Mouse (Mus musculus) liver, embryonic 14.5 days (tissue): ENCODE measurements at regions not wholly inside any gene's neighbourhood (a gene's known extent, or its start where the extent isn't known, plus 50 kb on each side); places are given as distances from the start of the nearest gene placed in this dataset.

ENCODE experiments used
- ATAC-seq: fragments of 200-750 bp; cut with Nextera tagmentation; 2 replicates; pipeline ENCODE4 v1.8.0; 2017; ENCODE audit warnings: moderate number of reproducible peaks, mild to moderate bottlenecking, moderate library complexity; ENCODE audit not compliant: insufficient read depth
- DNase-seq, 3 experiments: peaks; one replicate each; pipeline ENCODE4 v3.0.0-alpha.2; 2012 to 2013; ENCODE audit warnings: low read depth in 3 of 3, low spot score in 3 of 3
- H3K27ac ChIP-seq: fragments of 300-500 bp; sonication (generic); 2 replicates; pipeline ENCODE4 v1.5.1; 2014; ENCODE audit warnings: moderate library complexity, mild to moderate bottlenecking, control low read depth, inconsistent platforms
- H3K27me3 ChIP-seq: fragments of 300-500 bp; sonication (generic); 2 replicates; pipeline ENCODE4 v1.6.1; 2014; ENCODE audit warnings: mild to moderate bottlenecking, low read length, moderate library complexity; ENCODE audit not compliant: control insufficient read depth, insufficient read depth
- H3K36me3 ChIP-seq: fragments of 300-500 bp; sonication (generic); replicated peaks from 2 replicates; pipeline ENCODE4 v1.6.1; 2014; ENCODE audit warnings: low read depth; ENCODE audit not compliant: control insufficient read depth, insufficient read depth
- H3K4me1 ChIP-seq, 2 experiments: fragments of 200-500 bp in 1 of 2; fragments of 300-500 bp in 1 of 2; sonication (generic) in 1 of 2; replicated peaks; 2 replicates each; pipeline ENCODE4 v1.6.1; 2012 to 2014; ENCODE audit warnings: antibody characterized with exemption in 1 of 2, inconsistent platforms in 1 of 2, low read length in 1 of 2; ENCODE audit not compliant: control insufficient read depth in 2 of 2, insufficient read depth in 2 of 2
- H3K4me2 ChIP-seq: fragments of 300-500 bp; sonication (generic); 2 replicates; pipeline ENCODE4 v1.6.1; 2014; ENCODE audit warnings: low read depth, mild to moderate bottlenecking, control low read depth, moderate library complexity
- H3K4me3 ChIP-seq, 2 experiments: fragments of 200-500 bp in 1 of 2; fragments of 300-500 bp in 1 of 2; sonication (generic) in 1 of 2; 2 replicates each; pipeline ENCODE4 v1.5.1; 2012 to 2014; ENCODE audit warnings: low read depth in 2 of 2, low read length in 2 of 2, mild to moderate bottlenecking in 2 of 2, control low read depth in 1 of 2, inconsistent platforms in 1 of 2, moderate library complexity in 1 of 2; ENCODE audit not compliant: insufficient read depth in 1 of 2
- H3K9ac ChIP-seq: fragments of 300-500 bp; sonication (generic); replicated peaks from 2 replicates; pipeline ENCODE4 v1.6.1; 2014; ENCODE audit warnings: mild to moderate bottlenecking, control low read depth, moderate library complexity
- H3K9me3 ChIP-seq: fragments of 300-500 bp; sonication (generic); 2 replicates; pipeline ENCODE4 v1.6.1; 2016; ENCODE audit warnings: low read length, mixed read lengths; ENCODE audit not compliant: control insufficient read depth
- CTCF ChIP-seq: IDR thresholded peaks from 2 replicates; pipeline ENCODE4 v1.5.1; 2016; ENCODE audit warnings: antibody characterized with exemption, low read depth, control low read depth
- EP300 ChIP-seq: IDR thresholded peaks from 2 replicates; pipeline ENCODE4 v1.6.1; 2016; ENCODE audit warnings: antibody characterized with exemption, low read depth
- WGBS: fragments of 180-500 bp; shearing (Covaris S2); extraction: QIAGEN DNeasy Blood & Tissue Kit; methylation state at CpG from one replicate; pipeline ENCODE4 v1.1.7; 2014; ENCODE audit not compliant: insufficient replicate concordance; 5-methylcytosine and 5-hydroxymethylcytosine counted together

DNA sequence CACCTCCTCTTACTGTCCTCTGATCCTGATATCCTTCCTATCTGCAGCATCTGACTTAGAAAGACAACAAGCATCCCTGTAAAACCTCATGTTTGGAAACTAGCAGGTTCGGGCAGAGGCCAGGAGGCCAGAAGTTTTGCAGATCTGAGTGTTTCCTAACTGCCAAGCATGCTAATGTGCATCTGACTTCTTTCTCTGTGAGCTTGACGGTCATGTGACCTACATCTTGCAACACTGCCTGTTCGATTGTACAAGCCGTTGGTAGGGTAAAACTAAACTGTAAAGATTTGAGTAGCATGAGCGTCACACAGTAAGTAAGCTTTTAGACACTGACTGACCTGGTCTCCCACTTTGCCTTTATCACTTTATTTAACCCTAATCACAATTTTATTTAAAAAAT lies 52.2 kb upstream of the Fam241a start:
- peak in 1 of 3 experiments; percentile 16 for DNase-seq
- H3K4me2 ChIP-seq, result no peak overlapping the region
- 65% methylated on average over 5 of the region's 5 CpGs for WGBS
- H3K27me3 ChIP-seq, result no peaks in the 10 kb centered on the region
- ATAC-seq, result peak; percentile 41
- no peak overlapping the region for H3K9ac ChIP-seq
- H3K9me3 ChIP-seq, result no peaks in the 10 kb centered on the region
- no peaks in the 10 kb centered on the region for H3K4me1 ChIP-seq
- no peak overlapping the region for H3K4me3 ChIP-seq
- no peaks in the 10 kb centered on the region for H3K36me3 ChIP-seq
- H3K27ac ChIP-seq, result no peak overlapping the region
- TF ChIP-seq CTCF (no peak), EP300 (no peak)
